Mouse (Mus musculus) heart, embryonic 15.5 days (tissue): ENCODE data around the gene Dock3. TPM values are rescaled to one million over a fixed set of nuclear protein-coding genes. Genes with fewer than 3 reads are reported as not detected.
A peak's percentile ranks its signal among the peaks of the same experiment; 100 is the strongest.

Source experiments
- ATAC-seq: fragments of 200-750 bp; cut with Nextera tagmentation; replicated peaks from 2 replicates; pipeline ENCODE4 v1.8.0; 2017; ENCODE audit warnings: low read depth, moderate TSS enrichment; ENCODE audit not compliant: insufficient number of reproducible peaks, insufficient read depth, low FRiP score
- H3K27ac ChIP-seq: fragments of 300-500 bp; sonication (generic); 2 replicates; pipeline ENCODE4 v1.5.1; 2015; ENCODE audit warnings: mild to moderate bottlenecking, inconsistent platforms
- H3K27me3 ChIP-seq: fragments of 300-500 bp; sonication (generic); 2 replicates; pipeline ENCODE4 v1.6.1; 2015; ENCODE audit warnings: inconsistent platforms
- H3K36me3 ChIP-seq: fragments of 300-500 bp; sonication (generic); 2 replicates; pipeline ENCODE4 v1.6.1; 2015; ENCODE audit warnings: mild to moderate bottlenecking, inconsistent platforms
- H3K4me1 ChIP-seq: fragments of 300-500 bp; sonication (generic); replicated peaks from 2 replicates; pipeline ENCODE4 v1.6.1; 2015; ENCODE audit warnings: inconsistent platforms
- H3K4me2 ChIP-seq: fragments of 300-500 bp; sonication (generic); 2 replicates; pipeline ENCODE4 v1.6.1; 2015; ENCODE audit warnings: inconsistent platforms, mild to moderate bottlenecking, moderate library complexity
- H3K4me3 ChIP-seq: fragments of 300-500 bp; sonication (generic); 2 replicates; pipeline ENCODE4 v1.5.1; 2015; ENCODE audit warnings: mild to moderate bottlenecking, inconsistent platforms
- H3K9ac ChIP-seq: fragments of 300-500 bp; sonication (generic); 2 replicates; pipeline ENCODE4 v1.6.1; 2015; ENCODE audit warnings: mild to moderate bottlenecking, inconsistent platforms
- H3K9me3 ChIP-seq: fragments of 300-500 bp; sonication (generic); replicated peaks from 2 replicates; pipeline ENCODE4 v1.6.1; 2016; ENCODE audit warnings: inconsistent platforms
- WGBS: fragments of 180-500 bp; shearing (Covaris S2); methylation state at CpG from one replicate; pipeline ENCODE4 v1.1.7; 2015; ENCODE audit warnings: mixed read lengths; 5-methylcytosine and 5-hydroxymethylcytosine counted together
- polyA plus RNA-seq: library from polyadenylated mRNA; unstranded; fragments of >200 nt; fragmentation: Nextera tagmentation; extraction: Ambion mirVana; gene quantifications from 2 replicates; pipeline ENCODE4 v1.2.1, GENCODE M21; 2015

The Dock3 gene
- 0.11 and 0.20 TPM in 2 replicates for polyA plus RNA-seq

DNA sequence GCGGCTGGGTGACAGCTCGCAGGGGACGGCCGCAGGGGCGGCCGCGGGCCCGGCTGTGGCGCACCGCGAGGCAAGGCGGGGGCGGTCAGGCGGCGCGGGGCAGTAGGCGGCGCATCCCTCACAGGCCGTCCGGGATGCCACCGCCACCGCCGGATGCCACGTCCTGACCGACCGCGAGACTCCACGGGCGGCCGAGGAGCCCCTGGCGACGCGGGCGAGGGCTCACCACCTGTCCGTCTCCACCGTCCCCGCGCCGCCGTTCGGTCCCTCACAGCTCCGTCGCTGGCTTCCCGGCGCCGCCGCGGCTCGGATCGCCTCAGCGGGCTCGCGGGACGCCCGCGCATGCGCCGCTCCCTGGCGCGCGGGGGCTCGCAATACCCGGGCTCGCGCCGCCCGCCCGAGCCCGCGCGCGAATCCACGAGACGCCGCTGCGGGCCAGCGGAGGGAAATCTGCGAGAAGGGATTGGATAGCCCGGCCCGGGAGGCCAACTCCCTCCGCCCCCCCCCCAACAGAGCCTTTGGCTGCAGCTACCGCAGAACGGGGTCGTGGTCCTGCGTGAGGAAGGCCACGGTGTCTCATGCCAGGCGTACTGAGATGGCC, at the start of gene Dock3:
Dock3 (minus strand) TSS at position 371 of the 601 bp plus-strand sequence.
- ATAC-seq, result peak; percentile 67

DNA sequence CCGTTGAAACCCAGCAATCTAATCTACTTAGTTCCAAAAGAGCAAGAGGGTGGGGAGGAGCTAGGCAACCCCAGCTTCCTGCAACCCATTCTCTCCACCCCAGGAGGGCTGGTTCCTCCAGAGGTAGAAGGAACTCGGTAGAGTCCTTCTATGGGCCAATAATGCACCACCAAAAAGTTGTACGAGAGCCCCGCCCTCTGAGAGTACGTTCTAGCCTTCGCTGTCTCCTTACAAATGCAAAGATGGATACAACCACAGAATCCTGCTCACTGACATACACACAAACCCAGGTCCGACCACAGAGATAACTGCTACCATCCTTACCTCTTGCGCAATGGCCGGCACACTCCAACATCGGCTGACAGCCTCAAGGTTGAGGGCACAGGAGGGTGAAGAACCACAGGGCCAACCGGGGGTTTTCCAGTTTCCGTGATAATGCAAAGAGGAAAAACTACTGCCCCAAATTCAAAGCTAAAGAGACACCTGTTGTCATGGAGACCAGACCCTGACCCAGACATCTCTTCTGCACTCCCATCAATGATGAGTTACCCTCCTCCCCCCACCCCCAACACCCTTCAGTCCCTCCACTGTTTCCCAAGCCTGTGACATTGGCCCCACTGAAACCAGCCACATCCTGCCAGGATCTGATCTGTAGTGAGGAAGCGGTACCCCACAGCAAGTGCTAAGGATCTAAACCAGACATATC, 48.8 kb upstream of the Dock3 start:
- Histone ChIP-seq H3K4me3 (peak overlapping the region; percentile 18; the same call in 1 of the 2 replicates), H3K27ac (peak overlapping the region; percentile 27; the same call in 1 of the 2 replicates), H3K9me3 (no peaks in the 10 kb centered on the region), H3K27me3 (no peaks in the 10 kb centered on the region), H3K9ac (no peak overlapping the region), H3K4me2 (peak overlapping the region; percentile 39), H3K36me3 (no peaks in the 10 kb centered on the region), H3K4me1 (peaks cover 25% of the 10 kb centered on the region)
- WGBS, result 37% methylated on average over 13 of the region's 13 CpGs
- no peak for ATAC-seq

More for the DNA sequence above, at the start of gene Dock3:
- no peak within 1 kb of the TSS for H3K27ac ChIP-seq
- H3K4me1 ChIP-seq, result peaks cover 14% of the 10 kb centered on the region
- peak within 1 kb of the TSS; percentile 40 for H3K9ac ChIP-seq
- peaks cover 90% of the 10 kb centered on the region for H3K27me3 ChIP-seq
- no peaks in the 10 kb centered on the region for H3K36me3 ChIP-seq
- H3K4me2 ChIP-seq, result peak within 1 kb of the TSS; percentile 99
- H3K4me3 ChIP-seq, result peak within 1 kb of the TSS; percentile 61
- under 1% methylated on average over 74 of the region's 87 CpGs for WGBS
- H3K9me3 ChIP-seq, result no peaks in the 10 kb centered on the region

DNA sequence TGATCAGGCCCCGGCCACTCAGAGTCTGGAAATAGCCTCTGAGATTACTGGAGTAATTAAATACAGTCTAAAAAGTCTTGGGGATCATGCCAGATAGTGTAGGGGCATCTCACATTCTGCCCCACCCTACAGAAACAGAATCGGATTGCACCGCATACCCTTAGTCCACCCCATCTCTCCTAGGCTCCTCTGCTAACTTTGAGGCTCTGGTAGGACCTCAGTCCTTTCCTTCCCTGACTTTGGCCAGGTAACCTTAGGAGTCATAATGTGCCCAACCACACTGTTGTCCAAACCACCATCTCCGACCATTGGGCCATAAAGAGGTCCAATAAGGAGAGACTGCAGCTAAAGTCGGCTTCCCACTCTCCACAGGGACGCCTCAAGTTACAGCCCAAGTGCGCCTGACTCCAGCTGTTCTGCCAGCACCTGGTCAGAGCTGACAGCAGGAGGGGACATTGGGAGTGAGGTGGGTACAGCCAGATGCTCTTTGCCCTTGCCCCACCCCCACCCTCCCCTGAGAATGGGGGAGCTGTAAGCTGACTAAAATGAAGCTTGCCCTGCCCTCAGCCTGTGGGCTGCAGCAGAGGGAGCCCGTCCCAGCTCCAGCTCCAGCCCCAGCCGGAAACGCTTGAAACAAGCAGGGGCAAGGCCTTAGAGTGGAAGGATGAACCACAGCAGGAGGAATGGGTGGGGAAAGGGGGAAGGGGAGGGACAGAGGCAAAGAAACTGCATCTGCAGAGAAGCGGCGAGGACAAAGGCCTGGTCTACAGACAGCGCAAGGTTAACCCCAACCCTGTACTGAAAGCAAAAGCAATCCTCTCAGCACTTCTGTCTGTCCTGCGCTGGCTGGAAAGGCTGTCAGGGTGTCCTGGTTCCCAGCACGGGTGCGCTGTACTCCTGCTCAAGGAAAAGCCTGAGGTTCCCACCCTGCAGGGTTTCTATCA, 47.9 kb upstream of the Dock3 start:
- ATAC-seq, result 0 out of 2 replicates have a peak, but pooled peaks have one; percentile 32

DNA sequence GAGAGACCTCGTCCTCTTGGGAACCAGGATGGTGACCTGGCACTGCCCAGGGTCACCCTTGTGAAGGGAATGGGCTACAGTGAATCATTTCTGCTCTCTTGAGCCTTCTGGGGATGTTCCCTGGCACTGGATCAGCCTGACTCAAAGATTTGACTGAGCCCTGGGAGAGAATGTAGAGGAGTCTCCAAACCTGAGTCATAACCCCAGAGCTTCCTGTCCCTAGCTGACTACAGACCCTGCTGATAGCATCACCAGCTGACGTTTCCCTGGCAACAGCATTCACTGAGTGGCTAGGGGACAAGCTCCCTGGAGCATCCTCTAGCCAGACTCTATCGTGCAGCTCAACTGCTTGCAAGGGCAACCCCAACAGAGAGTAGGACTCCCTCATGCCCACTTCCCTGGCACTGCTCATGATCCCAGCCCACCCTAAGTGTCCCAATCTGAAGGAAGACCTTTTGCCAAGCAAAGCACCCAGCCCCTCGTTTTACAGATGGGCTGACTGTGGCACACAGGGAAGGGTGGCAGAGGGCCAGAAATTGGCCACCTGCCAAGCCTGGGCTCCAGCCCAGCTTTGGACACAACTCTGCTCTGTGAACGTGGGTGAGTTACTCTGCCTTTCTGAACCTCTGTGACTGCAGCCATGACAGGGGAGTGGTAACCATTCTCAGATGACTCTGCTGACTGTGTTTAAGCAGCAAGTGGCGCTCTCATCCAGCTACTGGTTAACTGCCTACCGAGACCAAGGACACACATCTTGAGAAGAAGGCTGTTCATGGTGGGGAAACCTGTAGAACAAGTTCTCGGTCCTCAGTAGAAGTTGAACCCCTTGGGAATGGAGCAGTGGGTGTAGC, 47.0 kb upstream of the Dock3 start:
- ATAC-seq, result 0 out of 2 replicates have a peak, but pooled peaks have one; percentile 30
- peaks cover 23% of the 10 kb centered on the region for H3K4me1 ChIP-seq
- H3K27ac ChIP-seq, result no peak overlapping the region
- WGBS, result 42% methylated on average over 8 of the region's 8 CpGs
- H3K9me3 ChIP-seq, result no peaks in the 10 kb centered on the region
- H3K27me3 ChIP-seq, result no peaks in the 10 kb centered on the region
- H3K36me3 ChIP-seq, result no peaks in the 10 kb centered on the region
- H3K4me2 ChIP-seq, result no peak overlapping the region
- no peak overlapping the region for H3K4me3 ChIP-seq
- H3K9ac ChIP-seq, result no peak overlapping the region

More for the DNA sequence above, 47.9 kb upstream of the Dock3 start:
- Histone ChIP-seq H3K4me2 (peak overlapping the region; percentile 39), H3K4me1 (peaks cover 23% of the 10 kb centered on the region), H3K36me3 (no peaks in the 10 kb centered on the region), H3K27ac (peak overlapping the region; percentile 27; the same call in 1 of the 2 replicates), H3K9ac (no peak overlapping the region), H3K9me3 (no peaks in the 10 kb centered on the region), H3K4me3 (peak overlapping the region; percentile 18; the same call in 1 of the 2 replicates), H3K27me3 (no peaks in the 10 kb centered on the region)
- 26% methylated on average over 16 of the region's 16 CpGs for WGBS

DNA sequence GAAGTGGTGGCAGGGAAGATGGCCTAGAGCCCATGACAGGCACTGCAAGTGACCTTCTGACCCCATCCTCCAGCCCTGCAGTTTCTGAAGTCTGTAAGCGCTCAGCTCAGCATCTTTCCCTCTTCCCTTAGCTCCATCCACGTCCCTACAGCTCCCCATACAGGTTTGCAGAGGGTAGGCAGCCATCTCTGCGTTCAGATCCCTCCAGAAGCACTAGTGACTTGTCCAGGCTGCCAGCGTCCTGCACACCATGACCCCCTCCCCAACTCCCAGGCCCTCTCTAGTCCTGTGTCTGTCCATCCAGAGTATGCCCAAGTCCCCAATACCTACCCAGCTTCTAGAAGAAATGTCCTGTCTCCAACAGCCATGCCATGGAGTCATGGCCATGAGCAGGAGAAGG, 46.4 kb upstream of the Dock3 start:
- H3K4me2 ChIP-seq, result no peak overlapping the region
- no peak overlapping the region for H3K27ac ChIP-seq
- no peak overlapping the region for H3K4me3 ChIP-seq
- no peaks in the 10 kb centered on the region for H3K27me3 ChIP-seq
- no peak for ATAC-seq
- H3K4me1 ChIP-seq, result peaks cover 23% of the 10 kb centered on the region
- no peak overlapping the region for H3K9ac ChIP-seq
- H3K36me3 ChIP-seq, result no peaks in the 10 kb centered on the region
- 57% methylated on average over 4 of the region's 4 CpGs for WGBS
- H3K9me3 ChIP-seq, result no peaks in the 10 kb centered on the region

DNA sequence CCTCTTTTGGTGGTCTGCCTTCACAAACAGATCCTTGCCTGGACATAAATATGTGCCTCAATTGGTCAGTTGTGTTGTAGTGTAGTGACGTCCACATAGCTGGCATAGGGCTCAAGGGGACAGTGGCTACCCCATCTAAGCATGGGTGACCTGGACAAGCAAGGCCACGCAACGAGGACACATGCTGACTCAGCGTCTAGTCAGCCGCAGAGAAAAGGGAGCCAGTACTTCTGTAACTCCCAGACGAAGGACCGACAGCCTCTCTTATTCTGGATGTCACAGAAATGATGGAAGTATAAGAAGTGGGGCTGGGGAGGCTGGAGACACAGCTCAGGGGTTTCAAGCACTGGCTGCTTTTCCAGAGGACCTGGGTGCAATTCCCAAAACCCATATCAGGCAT, 45.9 kb upstream of the Dock3 start:
- WGBS, result 82% methylated on average over 7 of the region's 7 CpGs
- no peak overlapping the region for H3K4me2 ChIP-seq
- H3K4me1 ChIP-seq, result peaks cover 23% of the 10 kb centered on the region
- H3K4me3 ChIP-seq, result no peak overlapping the region
- H3K9me3 ChIP-seq, result no peaks in the 10 kb centered on the region
- no peak for ATAC-seq
- no peak overlapping the region for H3K9ac ChIP-seq
- H3K27ac ChIP-seq, result no peak overlapping the region
- no peaks in the 10 kb centered on the region for H3K27me3 ChIP-seq
- H3K36me3 ChIP-seq, result no peaks in the 10 kb centered on the region

DNA sequence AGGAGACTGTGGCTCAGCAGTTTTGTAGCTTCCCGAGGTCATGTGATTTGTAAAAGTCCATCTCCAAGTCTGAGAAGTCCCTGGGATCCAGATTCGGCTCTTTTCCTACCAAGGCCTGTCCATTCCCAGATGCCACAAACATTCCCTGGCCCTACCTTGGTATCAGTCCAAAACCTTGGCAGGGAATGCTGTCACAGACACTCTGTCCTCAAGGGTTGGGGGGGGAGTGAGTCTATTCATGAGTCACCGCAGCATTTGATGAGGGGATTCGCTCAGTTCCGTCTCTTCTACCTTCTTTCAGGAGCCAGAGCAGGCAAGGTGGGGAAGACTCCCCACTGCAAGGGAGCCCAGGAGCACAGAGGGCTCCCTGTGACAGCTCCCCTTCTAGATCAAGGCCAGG, 44.0 kb upstream of the Dock3 start:
- Histone ChIP-seq H3K4me3 (no peak overlapping the region), H3K9me3 (no peaks in the 10 kb centered on the region), H3K4me1 (peaks cover 31% of the 10 kb centered on the region), H3K27me3 (no peaks in the 10 kb centered on the region), H3K36me3 (no peaks in the 10 kb centered on the region), H3K27ac (no peak overlapping the region), H3K4me2 (no peak overlapping the region), H3K9ac (no peak overlapping the region)
- 74% methylated on average over 5 of the region's 5 CpGs for WGBS
- ATAC-seq, result no peak

DNA sequence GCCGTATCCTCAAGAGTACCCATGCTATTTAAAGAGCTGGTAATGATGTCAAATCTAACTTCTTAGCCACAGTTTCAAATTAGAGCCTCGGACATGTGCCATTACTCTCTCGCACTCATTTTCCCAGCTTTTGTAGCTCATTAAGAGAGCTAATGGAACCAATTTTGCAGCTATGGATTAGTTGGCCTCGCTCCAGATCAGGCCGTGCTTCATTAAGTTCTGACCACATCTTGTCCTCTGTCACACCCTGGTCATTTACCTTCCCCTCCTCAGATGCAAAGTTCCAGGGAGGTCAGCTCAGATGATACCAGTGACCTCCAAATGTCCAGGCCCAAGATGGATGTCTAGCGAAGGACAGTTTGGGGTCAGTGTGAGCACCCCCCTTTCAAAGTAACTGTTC, 43.0 kb upstream of the Dock3 start:
- WGBS, result 80% methylated on average over 6 of the region's 6 CpGs
- ATAC-seq, result no peak
- H3K27me3 ChIP-seq, result no peaks in the 10 kb centered on the region
- no peak overlapping the region for H3K27ac ChIP-seq
- no peaks in the 10 kb centered on the region for H3K9me3 ChIP-seq
- H3K4me1 ChIP-seq, result peaks cover 23% of the 10 kb centered on the region
- H3K4me2 ChIP-seq, result no peak overlapping the region
- no peak overlapping the region for H3K4me3 ChIP-seq
- H3K36me3 ChIP-seq, result no peaks in the 10 kb centered on the region
- H3K9ac ChIP-seq, result no peak overlapping the region

DNA sequence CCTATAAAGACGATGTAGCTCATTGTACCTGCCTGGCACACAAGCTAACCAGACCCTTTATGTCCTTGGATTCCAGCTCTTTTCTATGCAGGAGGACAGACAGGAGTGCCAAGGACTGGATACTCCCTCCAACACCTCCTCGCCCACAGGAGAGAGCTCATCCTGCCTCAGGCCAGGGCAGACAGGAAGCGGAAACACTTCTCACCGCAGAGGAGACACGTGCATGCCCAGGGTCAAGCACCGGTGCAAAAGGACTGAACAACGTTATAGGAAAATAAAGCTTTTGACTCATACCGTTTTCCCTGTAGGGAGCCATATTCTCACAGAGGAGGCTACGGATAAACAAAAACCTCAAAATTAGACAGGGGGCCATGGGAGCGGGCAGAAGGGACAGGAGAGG, 41.5 kb upstream of the Dock3 start:
- Histone ChIP-seq H3K4me3 (no peak overlapping the region), H3K27me3 (no peaks in the 10 kb centered on the region), H3K9ac (no peak overlapping the region), H3K4me2 (no peak overlapping the region), H3K4me1 (peaks cover 8% of the 10 kb centered on the region), H3K36me3 (no peaks in the 10 kb centered on the region), H3K9me3 (no peaks in the 10 kb centered on the region), H3K27ac (no peak overlapping the region)
- 66% methylated on average over 10 of the region's 10 CpGs for WGBS
- ATAC-seq, result no peak

DNA sequence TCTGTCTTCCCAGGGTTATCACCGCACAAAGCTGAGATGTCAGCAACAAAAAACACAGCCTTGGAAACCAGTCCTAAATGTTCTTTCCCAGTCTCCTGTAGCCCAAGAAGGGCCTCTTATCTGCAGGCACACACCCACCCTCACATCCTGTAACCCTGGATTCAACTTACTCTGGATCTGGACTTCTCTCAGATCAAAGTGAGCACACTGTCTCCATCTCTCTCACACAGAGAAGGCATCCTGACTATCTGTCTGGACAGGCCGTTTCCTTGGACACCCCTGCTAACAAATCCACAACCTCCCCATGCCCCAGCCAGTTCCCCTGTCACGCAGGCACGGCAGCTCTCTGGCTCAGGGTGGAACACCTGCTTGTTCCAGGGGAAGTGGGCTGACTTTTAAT, 40.6 kb upstream of the Dock3 start:
- H3K4me2 ChIP-seq, result no peak overlapping the region
- ATAC-seq, result peak; percentile 41; the same call in 1 of the 2 replicates
- WGBS, result 28% methylated on average over 4 of the region's 4 CpGs

More for the DNA sequence above, 40.6 kb upstream of the Dock3 start:
- Histone ChIP-seq H3K27ac (no peak overlapping the region), H3K9me3 (no peaks in the 10 kb centered on the region), H3K4me1 (peaks cover 8% of the 10 kb centered on the region), H3K4me3 (no peak overlapping the region), H3K36me3 (no peaks in the 10 kb centered on the region), H3K9ac (no peak overlapping the region), H3K27me3 (no peaks in the 10 kb centered on the region)
